Mouse (Mus musculus): ENCODE measurements around the gene Vps35l.

The Vps35l gene

GRCm38 (mm10) chr7:118739975-118740531, at the start of gene Vps35l:
Gene Vps35l (plus strand): TSS chr7:118740226.
- DNase-seq (ENCODE audit: low read depth, low spot score), result peak; percentile 76

GRCm38 (mm10) chr7:118691287-118691686, 48.7 kb upstream of the Vps35l start:
- DNase-seq (ENCODE audit: low read depth, low spot score), result no peak

DNA sequence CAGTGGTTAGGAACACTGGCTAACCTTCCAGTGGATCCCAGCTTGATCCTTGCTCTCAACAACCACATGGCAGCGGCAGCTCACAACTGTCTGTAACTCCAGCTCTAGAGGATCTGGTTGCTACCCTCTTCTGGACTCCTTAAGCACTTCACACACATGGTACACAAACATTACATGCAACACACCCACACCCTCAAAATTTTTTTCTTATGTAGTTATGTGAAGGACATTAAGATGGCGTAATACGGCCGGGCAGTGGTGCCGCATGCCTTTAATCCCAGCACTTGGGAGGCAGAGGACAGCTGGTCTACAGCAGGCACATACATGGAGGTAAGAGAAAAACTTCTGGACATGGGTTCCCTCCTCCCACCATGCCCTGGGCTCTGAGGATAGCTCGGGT, 43.9 kb upstream of the Vps35l start:
- no peak for DNase-seq (ENCODE audit: low read depth, low spot score)

DNA sequence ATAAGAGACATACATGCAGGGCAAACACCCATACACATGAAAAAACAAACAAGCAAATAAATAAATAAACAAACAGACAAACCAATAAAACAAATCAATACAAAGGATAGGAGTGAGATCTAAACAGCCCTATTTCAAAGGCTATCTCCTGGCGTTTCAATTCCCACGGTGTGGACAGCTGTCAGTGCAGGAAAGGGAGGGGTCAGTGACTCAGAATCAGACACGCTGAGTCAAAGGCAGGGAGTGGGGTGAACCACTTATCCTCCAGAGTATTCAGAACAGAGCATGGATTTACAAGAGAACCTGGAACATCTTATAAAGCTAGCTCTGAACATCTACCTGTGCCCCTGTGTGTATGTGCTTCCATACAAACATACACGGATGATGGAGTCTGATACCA, 42.9 kb upstream of the Vps35l start:
- DNase-seq (ENCODE audit: low read depth, low spot score), result no peak

GRCm38 (mm10) chr7:118698882-118699281, 41.1 kb upstream of the Vps35l start:
- peak; percentile 23 for DNase-seq (ENCODE audit: low read depth, low spot score)

DNA sequence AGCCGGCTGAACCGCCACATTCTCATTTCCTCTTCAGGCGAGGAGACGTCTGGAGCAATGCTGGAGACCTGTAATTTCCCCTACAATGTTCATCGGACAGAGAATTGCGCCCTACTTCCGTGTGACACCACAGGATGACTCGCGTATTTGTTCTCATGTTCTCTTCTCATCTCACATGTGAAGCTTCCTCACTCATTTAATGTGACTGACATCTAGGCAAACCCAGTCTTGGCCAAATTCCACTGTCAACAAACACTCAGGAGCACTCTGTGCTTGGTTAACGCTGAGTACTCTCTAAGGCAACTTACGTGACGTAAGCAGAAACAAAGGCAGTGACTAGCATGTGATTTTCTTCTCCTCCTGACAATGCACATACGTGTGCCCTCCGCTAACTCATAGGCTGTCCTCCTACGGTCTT, 36.9 kb upstream of the Vps35l start:
- DNase-seq (ENCODE audit: low read depth, low spot score), result no peak

DNA sequence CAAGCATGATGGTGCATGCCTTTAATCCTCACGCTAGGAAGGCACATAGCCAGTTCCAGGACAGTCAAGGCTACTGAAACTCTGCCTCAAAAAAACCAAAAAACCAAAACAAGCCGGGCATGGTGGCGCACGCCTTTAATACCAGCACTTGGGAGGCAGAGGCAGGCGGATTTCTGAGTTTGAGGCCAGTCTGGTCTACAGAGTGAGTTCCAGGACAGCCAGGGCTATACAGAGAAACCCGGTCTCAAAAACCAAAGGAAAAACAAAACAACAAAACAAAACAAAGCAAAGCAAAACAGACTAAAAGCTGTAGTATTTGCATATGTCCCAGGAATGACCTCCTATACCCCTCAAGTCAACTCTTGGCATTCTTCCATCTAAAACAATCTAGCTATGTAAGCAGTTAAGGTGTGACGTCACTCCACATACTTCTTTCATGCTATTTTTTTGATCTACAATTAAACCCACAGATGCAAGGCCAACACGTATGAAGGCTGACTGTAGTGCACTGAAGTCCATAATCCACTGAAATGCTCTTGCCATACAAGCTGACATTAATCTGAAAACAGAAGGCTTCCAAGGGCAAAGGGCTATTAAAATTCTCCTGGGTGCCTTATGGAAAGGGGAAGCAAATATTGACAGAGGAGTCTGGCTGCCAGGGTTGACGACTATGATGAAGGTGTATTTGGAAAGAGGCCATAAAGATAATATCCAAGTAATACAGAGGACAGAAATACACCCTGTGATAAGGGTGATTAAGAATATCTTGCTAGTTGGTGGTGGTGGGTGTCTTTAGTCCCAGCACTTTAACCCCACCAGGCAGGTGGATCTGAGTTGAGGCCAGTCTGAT, 35.8 kb upstream of the Vps35l start:
- DNase-seq (ENCODE audit: low read depth, low spot score), result no peak

DNA sequence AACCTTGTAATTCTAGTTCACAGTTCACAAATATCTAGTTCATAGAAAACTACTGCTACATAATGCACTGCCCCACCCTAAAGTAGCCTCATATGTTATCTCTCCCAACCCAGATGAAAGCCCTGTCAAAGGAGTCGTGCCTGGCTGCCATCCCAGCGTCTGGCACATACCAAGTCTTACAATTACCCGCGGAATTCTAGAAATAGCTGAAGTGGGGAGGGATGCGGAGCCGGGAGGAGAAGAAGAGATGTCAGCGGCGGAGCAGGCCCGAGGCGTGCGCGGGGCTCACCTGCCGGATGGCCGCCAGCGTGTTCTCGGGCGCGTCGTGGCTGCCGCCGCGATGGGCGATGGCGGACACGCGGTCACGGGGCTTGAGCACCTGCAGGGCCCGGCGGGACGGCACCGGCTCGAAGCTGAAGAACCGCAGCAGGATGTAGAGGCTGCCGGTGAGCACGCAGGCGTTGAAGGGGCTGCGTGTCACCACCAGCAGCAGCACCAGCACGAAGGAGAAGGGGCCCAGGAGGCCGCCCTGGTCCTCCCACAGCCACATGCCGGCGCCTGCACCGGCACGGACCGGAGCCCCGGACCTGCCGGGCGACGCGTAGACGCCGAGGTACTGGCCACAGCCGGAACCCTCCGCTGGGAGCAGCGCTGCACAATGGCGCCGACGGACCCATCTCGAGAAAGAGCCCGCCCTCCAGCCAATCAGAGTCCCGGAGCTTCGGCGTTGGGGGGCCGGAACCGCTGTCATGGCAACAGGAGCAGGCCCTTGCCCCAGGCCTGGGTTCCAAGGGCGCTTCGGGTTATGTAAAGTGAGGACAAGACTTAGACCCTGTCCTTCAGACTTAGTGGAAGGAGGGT, 34.7 kb upstream of the Vps35l start, which contains the start of gene Gde1:
Gde1 (minus strand) TSS at position 678 of the 861 bp plus-strand sequence.
- peak; percentile 85 for DNase-seq (ENCODE audit: low read depth, low spot score)

GRCm38 (mm10) chr7:118706051-118706450, 34.0 kb upstream of the Vps35l start:
- no peak for DNase-seq (ENCODE audit: low read depth, low spot score)

- no peak for DNase-seq (ENCODE audit: low read depth, low spot score)
Observed at GRCm38 (mm10) chr7:118706488-118706887, 33.5 kb upstream of the Vps35l start.

GRCm38 (mm10) chr7:118707216-118707615, 32.8 kb upstream of the Vps35l start:
- DNase-seq (ENCODE audit: low read depth, low spot score), result no peak

- DNase-seq (ENCODE audit: low read depth, low spot score), result no peak
Observed at GRCm38 (mm10) chr7:118708002-118708401, 32.0 kb upstream of the Vps35l start.

GRCm38 (mm10) chr7:118710776-118711175, 29.2 kb upstream of the Vps35l start:
- no peak for DNase-seq (ENCODE audit: low read depth, low spot score)

DNA sequence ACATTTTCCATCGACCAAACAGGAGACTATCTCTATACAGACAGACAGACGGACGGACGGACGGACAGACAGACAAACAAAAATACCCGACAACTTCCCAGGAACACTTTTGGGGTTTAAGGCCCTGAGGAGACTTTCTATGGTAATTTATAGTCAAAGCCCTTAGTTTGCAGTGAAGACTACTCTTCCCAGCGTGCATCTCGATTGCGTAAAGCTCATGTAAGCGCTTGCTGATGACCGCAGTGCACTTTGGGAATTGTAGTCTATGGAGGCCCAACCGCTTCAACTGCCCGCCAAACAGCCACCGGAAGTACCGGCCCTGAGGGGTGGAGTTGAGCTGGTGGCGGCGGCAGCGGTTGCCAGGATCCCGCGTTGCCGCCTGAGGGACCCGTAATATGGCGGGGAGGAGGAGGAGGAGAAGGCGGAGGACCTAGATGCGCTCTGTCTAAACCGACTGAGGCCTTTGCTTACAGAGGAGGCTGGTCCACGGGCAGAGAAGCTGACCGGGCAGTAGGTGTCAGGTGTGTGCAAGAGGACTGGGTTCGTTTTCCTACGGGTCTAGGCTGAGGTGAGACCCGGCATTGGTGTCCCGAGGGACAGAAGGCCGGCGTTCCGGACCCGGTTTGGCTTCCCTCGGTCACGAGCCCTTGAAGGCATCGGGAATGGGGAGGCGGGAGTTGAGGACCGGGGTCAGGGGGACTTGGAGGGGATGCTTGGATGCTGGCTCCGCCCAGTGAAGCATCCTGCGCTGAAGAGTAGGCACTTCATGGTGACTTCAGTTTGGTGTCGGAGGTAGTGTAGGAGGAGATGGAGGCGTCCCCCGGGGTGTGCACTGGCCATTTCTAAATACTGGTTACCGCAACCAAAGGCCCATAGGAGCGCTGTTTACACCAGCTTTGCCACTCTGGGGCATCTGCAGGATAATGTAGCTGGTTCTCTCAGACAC, 27.5 kb upstream of the Vps35l start, which contains the start of gene Ccp110:
Ccp110 (plus strand) TSS at position 325 of the 946 bp plus-strand sequence.
- peak; percentile 93 for DNase-seq (ENCODE audit: low read depth, low spot score)

DNA sequence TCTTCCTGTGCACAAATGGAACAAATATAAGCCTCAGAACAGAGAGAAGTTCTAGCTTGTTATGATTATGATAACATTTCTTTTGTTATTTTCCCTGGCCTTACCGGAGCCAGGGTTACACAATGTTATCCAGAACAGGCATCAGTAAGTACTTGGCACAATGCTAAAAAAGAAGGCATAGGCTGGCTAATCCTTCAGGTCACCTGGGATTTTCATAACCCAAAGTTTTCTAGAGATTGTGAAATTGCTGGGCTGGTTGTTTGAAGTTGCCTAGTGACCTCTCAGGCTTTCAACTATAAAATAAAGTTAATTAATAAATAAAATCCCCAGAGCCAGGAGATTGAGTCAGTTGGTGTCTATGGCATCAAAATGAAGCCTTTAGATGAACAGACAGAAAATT, 25.2 kb upstream of the Vps35l start:
- no peak for DNase-seq (ENCODE audit: low read depth, low spot score)

GRCm38 (mm10) chr7:118718066-118718465, 22.0 kb upstream of the Vps35l start:
- DNase-seq (ENCODE audit: low read depth, low spot score), result no peak

DNA sequence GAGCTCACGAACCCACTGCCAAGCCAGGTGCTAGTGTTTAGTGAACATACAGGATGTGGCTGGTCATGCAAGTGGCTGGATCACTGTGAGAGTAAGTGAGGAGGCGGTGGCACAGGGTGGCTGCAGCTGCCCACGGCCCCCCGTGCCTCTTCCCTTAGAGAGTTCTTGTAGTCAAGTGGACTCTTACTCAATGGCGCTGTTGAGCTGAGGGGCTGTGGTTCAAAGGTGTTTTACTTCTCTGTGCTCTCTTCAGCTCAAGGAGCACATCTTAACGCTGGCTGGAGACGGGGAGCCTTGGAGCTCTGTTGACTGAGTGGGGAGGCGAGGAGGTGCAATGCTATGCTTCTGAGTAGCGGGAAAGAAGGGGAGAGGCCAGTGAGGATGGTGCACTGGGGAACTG, 16.1 kb upstream of the Vps35l start:
- DNase-seq (ENCODE audit: low read depth, low spot score), result no peak

GRCm38 (mm10) chr7:118725459-118725858, 14.6 kb upstream of the Vps35l start:
- no peak for DNase-seq (ENCODE audit: low read depth, low spot score)

- DNase-seq (ENCODE audit: low read depth, low spot score), result no peak
Observed at GRCm38 (mm10) chr7:118728846-118729587, 11.0 kb upstream of the Vps35l start.

DNA sequence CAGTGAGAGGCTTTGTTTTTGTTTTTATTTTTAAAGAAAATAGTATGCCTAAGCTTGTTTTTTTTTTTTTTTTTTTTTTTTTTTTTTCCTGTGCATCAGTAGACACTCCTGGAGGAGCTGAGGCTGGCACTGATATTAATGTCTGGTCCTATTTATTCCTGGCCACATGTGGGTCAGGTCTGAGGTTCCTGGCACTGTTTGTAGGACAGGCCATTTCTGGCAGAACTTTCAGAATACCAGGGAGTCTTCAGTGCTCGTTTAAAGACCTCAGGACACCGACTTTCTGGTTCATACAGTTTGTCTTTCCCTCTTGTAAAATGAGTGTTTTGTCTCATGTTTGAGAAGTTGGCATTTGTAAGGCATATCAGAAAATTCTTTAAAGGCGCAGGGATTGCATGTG, 8.2 kb upstream of the Vps35l start:
- peak; percentile 54 for DNase-seq (ENCODE audit: low read depth, low spot score)

All from skeletal muscle tissue, adult 2 months (tissue).